8 mouse cellular contexts compared by ENCODE assay signal in the genomic region with DNA sequence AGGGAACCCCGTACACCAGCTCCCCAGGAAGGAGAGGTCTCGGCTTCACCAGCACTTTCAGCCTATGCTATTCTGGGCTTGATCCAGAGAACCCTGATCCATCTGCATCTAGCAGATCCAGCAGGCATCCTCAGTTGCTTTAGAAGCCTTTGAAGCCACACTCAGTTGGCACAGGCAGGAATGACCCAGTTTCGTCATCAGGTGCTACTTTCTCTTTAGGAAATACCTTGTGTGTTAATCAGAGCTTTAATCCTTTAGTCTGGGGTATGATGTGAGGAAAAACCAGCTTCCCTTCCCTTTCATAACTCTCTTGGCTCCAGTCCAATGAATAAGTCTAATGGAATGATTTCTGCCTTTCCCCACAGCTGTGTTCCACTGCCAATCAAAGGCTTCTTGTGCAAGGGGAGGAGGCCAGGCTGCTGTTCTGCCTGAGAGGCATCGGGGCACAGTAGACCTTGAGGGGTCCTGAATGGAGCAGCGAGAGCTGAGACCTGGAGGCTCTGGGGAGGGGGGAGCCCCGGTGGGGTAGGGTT.
A peak's percentile ranks its signal among the peaks of the same experiment; 100 is the strongest.
DNase-seq lines count a peak whose midpoint lies in the region; ATAC-seq and TF ChIP-seq lines count a peak whose summit lies in the region.

No protein-coding gene starts in this region.

- no peak overlapping the region; the same call in 1 of the 2 replicates for H3K27ac ChIP-seq in heart, adult 2 months
- peak overlapping the region; percentile 65 for H3K27ac ChIP-seq in midbrain, embryonic 15.5 days

- no peak for TF ChIP-seq POLR2A in heart, adult 2 months (IDR thresholded peaks at IDR 0.05; ENCODE audit: insufficient read depth, low read depth, low read length)

- H3K4me3 ChIP-seq in heart, adult 2 months = no peak overlapping the region
- H3K4me3 ChIP-seq in midbrain, embryonic 15.5 days = no peak overlapping the region

- TF ChIP-seq EP300 in heart, adult 2 months (IDR thresholded peaks at IDR 0.05; ENCODE audit: insufficient read depth, low read depth, low read length) = no peak

- peak; percentile 12 for DNase-seq in gastrocnemius, postnatal 10 days
- DNase-seq in gastrocnemius, adult 18-20 months (ENCODE audit: low spot score) = no peak
- peak; percentile 65 for DNase-seq in brain, adult 2 months (ENCODE audit: low read depth, low spot score)
- peak; percentile 24 to 26 for DNase-seq in heart, adult 2 months
- peak; percentile 20 to 41 for DNase-seq in kidney, postnatal 4 days
- no peak for DNase-seq in testis, postnatal 14 days (ENCODE audit: low spot score)

- H3K27me3 ChIP-seq in heart, adult 2 months (ENCODE audit: control insufficient read depth, insufficient read depth, low read length) = no peaks in the 10 kb centered on the region
- no peaks in the 10 kb centered on the region for H3K27me3 ChIP-seq in midbrain, embryonic 15.5 days (replicated peaks)

- H3K9ac ChIP-seq in heart, adult 2 months (ENCODE audit: low read depth, low read length) = no peak overlapping the region
- H3K9ac ChIP-seq in midbrain, embryonic 15.5 days = no peak overlapping the region

- intact Hi-C loops in heart, adult 2 months (cut with DNase I) = no loop called here

- H3K9me3 ChIP-seq in midbrain, embryonic 15.5 days = no peaks in the 10 kb centered on the region

- H3K4me1 ChIP-seq in heart, adult 2 months (ENCODE audit: control insufficient read depth, insufficient read depth, low read length) = peaks cover 2% of the 10 kb centered on the region
- H3K4me1 ChIP-seq in midbrain, embryonic 15.5 days = peaks cover 22% of the 10 kb centered on the region

- no peak for TF ChIP-seq CTCF in heart, adult 2 months (IDR thresholded peaks at IDR 0.05)

- H3K4me2 ChIP-seq in midbrain, embryonic 15.5 days = peak overlapping the region; percentile 16; the same call in 1 of the 2 replicates

- ATAC-seq in midbrain, embryonic 15.5 days (replicated peaks) = peak; percentile 85
- no peak for ATAC-seq in megakaryocyte, adult 5-6 weeks (ENCODE audit: poor library complexity, severe bottlenecking)

- no peaks in the 10 kb centered on the region for H3K79me2 ChIP-seq in heart, adult 2 months (replicated peaks; ENCODE audit: control insufficient read depth, insufficient read depth, low read length)

- no peaks in the 10 kb centered on the region for H3K36me3 ChIP-seq in heart, adult 2 months (ENCODE audit: control insufficient read depth, insufficient read depth, low read length)
- no peaks in the 10 kb centered on the region for H3K36me3 ChIP-seq in midbrain, embryonic 15.5 days (replicated peaks)

- 43% methylated on average over 6 of the region's 6 CpGs for WGBS in heart, adult 2 months
- WGBS in midbrain, embryonic 15.5 days = 25% methylated on average over 6 of the region's 6 CpGs

Comparison
In these comparisons a context has a peak if more than half of its experiments do, and no peak if none do; other contexts are left out.
1. DNase-seq: peak in gastrocnemius, postnatal 10 days (single experiment), brain, adult 2 months (single experiment), heart, adult 2 months (2 of 2) and kidney, postnatal 4 days (2 of 2); none in gastrocnemius, adult 18-20 months (single experiment) and testis, postnatal 14 days (single experiment).